Mouse (Mus musculus) kidney, postnatal 14 days (tissue): ENCODE results near the gene Baz2b.
"Not testable (repeated sequence)": the region's sequence is repeated elsewhere in the genome, so short reads cannot be mapped to it uniquely, and the experiment has no call there.

Source experiments
- DNase-seq: peaks from one replicate; pipeline ENCODE4 v3.0.0; 2022; ENCODE audit warnings: mixed read lengths

Gene Baz2b

GRCm38 (mm10) chr2:60086197-60086903 is 123.3 kb downstream of the Baz2b start:
- peak; percentile 40 for DNase-seq

GRCm38 (mm10) chr2:60084823-60085222 is 124.8 kb downstream of the Baz2b start:
- DNase-seq, result no peak

GRCm38 (mm10) chr2:60082984-60083636 is 126.5 kb downstream of the Baz2b start:
- peak; percentile 65 for DNase-seq

DNA sequence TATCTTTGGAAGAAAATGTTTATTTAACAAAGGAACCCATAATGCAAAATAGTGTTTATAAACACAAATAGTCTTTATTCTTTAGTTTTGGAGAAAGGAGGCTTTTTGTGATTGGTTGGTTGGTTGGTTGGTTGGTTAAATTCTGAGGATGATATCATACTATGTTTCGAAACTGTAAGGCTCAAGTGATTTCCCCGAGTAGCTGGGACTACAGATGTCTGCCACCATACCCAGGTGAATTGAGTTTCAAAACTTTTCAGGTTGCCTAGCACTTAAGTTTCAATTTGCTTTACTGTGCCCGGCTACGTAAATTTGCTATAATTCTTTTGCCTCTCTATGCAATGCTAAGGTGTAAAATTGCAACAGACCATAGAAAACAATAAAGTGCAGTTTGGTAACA is 127.4 kb downstream of the Baz2b start:
- no peak for DNase-seq

DNA sequence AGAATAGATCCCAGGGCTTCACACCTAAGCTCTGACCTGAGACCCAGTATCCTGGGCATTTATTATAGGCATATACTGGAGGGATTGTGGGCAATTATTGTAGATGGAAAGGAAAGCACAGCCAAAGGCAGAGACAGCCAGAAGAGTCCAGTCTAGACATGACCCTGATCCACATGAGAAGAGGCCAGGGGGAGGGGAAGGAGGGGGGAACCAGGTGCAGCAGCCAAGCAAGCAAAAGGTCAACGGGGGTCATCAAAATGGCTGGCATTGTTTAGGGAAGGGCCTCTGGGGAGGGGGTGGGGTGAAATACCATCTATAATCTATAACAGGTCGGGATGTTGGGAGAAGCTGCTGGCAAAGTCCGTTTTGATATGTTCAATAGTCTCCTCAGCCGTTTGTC is 128.8 kb downstream of the Baz2b start:
- no peak for DNase-seq

DNA sequence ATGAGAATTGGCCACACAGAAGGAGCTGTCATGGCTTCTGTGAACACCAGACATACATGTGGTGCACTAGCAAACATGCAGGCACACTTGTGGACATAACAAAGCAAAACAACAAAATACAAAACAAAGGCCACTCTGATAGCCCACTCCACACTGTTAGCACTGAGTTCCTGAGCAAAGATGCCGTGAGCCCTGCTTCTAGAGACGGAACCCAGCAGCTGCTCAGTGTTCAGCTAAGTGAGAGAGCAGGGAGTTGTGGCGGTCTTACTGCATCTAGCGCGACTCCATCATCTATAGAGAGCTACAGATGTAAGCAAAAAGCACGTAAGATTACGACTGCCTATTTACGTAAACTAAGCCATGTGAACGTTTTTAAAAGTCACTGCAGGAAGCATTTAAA is 132.0 kb downstream of the Baz2b start:
- no peak for DNase-seq

DNA sequence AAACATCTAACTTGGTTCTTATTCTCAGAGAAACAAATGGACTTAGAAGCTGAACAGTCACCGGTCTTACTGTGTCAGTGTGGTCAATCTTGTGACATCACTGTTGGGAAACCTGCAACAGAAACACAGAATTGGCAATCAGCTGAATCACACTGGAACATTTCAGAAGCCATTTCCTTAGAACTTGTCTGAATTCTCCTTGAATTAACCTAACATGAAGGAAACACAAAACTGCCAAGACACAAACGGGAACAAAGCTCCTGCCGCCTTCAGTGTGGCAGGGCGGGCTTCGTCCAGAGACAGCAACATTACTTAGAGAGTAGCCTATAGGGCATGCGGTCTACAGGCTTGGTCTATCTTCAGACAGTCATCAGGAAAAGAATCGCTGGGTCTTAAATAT is 132.8 kb downstream of the Baz2b start:
- no peak for DNase-seq

DNA sequence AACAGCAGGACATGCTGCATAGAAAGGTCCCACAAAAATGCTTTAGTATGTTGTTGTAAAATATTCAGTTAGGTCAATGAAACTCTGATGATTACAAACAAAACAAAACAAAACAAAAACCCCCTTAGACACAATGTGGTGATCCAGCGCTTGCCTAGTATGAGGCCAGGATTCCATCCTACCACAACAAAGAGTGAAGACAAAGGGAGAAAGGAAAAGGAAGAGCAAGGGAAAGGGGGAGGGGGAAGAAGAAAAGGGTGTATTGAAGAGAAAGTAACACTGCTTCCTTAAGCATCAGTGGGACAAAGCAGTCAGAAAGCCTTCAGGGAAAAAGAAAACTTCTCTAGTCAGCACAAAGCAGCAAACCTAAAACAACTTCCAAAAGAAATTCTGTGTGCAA is 133.6 kb downstream of the Baz2b start:
- DNase-seq, result no peak

DNA sequence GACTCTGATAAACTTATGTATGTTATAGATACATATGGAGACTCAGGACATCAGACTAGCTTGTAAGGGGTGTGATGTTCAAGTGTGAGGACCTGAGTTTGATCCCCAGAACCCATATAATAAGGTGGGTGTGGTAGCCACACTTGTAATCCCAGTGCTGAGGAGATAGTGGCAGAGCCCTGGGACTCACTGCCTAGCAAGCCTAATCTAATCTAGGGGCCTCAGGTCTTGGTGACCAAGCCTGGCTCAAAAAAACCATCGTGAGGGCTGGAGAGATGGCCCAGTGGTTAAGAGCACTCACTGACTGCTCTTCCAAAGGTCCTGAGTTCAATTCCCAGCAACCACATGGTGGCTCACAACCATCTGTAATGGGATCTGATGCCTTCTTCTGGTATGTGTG is 135.8 kb downstream of the Baz2b start:
- DNase-seq, result not testable (repeated sequence)

DNA sequence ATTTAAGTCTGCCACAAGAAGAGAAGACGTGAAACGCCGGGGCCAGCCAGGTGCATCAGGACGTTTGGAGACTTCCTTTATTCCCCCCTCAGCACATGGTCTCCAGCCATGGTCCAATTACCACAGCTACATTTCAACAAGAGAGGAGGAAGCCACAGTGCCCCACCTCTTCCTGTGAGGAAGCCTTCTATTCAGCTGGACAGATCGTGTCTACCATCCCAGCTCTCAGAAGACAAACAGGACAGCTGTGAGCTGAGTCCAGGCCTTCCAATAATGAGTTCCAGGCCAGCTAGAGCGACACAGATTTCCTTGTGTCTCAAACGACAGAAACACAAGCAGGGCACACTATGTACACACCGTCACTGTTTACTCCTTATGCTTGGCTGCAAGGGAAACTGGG is 137.8 kb downstream of the Baz2b start:
- peak; percentile 47 for DNase-seq

GRCm38 (mm10) chr2:60070938-60071337 is 138.7 kb downstream of the Baz2b start:
- DNase-seq, result no peak

DNA sequence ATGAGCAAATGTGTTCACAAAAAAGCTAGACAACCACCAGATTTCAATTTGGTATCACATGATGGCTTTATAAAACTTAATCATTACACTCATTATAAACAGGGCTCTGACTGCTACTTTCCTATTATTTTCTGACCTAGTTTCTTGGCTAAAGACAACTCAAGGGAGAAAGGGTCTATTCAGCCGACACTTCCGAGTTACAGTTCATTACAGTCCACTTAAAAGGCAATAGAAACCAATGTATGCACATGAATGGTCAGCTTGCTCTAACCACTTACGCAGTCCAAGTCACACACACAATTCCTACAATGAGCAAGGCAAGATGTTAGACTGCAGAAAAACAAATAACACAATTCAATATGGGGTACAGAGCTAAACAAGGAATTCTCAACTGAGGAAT is 141.2 kb downstream of the Baz2b start:
- DNase-seq, result no peak

DNA sequence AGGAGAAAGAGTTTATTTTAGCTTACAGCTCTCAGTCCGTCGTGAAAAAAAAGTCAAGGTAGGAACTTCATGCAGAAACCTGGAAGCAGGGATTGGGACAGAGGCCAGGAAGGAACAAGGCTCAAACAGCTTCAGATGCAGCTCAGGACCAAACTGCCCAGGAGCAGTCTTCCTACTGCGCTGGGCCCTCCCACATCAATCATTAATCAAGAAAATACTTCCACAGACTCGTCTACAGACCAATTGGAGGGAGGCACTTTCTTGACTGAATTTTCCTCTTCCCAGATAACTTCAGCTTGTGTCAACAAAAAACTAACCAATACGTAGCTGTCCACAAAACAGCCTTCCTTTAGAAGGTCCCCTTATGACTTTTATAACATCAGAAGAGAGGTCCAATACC is 144.2 kb downstream of the Baz2b start:
- no peak for DNase-seq

DNA sequence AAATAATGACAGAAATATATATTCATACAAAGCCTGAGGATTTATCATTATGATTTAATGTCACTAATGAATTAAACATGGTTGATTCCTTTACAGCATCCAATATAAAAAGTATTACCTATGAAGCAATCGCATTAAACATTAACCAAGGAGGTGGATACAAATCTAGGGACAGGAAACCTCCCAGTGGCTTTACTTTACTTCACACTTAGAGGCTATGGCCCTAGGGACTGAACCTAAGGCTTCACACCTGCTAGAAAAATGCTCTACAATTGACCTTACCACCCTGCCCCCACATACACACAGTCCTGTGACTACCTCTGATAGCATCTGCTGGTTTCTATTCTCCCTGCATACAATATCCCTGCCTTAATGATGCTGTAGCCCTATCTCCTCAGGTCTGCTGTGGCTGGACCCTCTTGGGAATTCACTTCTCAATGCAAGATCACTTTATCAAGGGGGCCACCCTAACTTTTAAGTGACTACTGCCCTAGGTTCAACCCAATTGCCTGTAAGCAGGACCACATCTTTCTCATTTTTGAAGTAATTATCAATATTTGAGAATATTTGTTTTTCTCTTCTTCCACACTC is 149.4 kb downstream of the Baz2b start:
- no peak for DNase-seq

GRCm38 (mm10) chr2:60059300-60059699 is 150.3 kb downstream of the Baz2b start:
- DNase-seq, result no peak

DNA sequence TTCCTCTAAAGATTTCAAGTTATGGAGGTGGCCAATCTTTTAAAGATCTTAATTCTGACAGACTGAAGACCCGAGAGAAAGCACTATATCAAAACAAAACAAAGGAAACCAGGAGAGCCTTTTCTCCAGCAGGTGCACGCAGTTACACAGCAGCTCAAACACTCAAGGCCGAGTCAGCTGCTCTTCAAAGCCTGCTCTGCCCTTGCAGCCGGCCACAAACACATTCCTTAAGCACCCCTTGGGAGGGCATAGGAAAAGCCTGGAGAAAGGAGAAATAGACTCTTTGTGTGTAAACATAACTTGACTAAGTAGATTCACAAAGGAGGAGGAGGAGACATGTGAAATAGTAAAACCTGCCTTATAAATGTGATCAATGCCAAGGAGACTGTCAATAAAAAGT is 153.6 kb downstream of the Baz2b start:
- no peak for DNase-seq

DNA sequence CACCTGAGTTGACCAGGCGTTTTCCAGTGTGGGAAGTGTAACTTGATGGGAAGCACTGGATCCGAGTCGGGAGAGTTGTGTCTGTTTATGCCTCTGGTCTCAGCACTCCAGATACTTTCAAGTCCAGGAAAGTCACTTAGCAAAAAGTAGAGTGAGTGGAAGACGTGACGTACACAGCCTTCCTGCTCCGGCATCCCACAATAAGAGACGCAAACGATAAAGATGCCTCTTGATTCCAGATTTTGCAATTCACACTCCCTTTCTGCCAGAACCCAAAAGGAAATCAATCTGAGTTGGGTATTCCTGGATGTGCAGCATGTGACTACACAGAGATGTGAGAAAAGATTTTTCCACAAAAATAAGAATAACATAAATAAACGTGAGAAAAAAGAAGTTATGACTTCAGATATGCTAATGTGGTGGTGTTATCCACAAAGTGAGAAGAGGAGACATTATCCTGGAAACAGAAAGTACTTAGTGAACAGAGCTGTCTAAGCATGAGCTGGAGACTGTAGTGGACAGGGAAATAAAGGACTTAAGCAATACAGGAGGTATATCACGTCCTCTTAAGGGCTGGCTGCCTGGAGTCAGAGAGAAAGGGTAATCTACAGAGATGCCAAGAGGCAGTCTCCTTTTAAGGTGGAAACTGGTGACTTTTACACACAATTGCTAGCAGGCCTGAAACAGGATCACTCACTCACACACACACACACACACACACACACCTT is 154.7 kb downstream of the Baz2b start:
- DNase-seq, result no peak

GRCm38 (mm10) chr2:60053222-60054010 is 156.2 kb downstream of the Baz2b start:
- no peak for DNase-seq

DNA sequence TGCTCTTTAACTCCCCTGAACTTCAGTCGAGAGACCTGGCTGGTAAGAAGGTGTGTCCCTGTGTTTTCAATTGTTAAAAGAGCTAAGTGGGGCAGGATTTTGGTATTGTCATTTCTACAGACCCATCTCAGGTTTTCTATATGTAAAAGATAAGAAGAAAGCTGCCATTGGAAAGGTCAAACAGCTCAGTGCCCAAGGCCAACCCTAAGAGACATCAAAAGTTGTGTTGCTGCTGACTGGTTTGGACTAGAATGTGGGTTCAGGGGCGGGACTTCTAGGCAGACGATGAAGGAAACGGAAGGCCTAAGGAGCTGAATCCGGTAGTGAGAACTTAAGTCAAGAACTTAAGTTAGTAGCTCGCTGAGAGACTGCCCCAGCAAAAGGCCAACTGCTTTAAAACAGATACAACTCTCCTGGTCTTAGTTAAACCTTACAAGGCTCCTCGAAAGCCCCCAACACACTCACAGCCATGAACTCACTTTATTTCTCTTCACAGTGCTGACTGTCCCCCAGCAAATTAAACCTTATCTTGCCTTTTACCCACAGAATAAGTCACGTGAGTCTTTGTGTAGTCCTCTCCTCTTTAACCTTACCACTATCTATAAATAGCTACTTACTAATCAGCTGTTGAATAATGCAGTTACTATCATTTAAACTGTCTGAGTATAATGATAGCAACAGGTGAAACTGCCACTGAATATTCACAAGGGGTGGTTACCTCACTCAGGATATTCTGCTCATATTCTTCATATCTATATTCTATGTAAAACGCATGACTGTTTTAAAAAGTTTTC is 158.8 kb downstream of the Baz2b start:
- DNase-seq, result no peak

DNA sequence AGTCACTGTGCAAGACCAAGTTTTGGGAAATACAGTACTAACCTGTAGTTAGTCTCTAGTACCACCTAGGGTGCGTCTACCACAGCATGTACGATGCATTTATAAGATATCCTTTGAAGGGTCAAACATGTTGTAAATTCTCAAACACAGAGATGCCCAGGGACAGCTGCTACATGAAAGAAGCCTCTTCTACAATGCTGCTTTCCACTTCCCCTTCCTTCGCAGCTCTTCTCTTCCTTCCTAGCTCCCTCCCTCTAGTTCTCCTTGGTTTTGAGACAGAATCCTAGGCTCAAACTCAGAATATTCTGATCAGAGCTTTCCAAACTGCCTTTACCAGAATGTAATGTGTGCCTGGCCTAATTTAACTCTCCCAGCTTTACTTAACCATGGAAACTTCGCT is 159.8 kb downstream of the Baz2b start:
- no peak for DNase-seq

DNA sequence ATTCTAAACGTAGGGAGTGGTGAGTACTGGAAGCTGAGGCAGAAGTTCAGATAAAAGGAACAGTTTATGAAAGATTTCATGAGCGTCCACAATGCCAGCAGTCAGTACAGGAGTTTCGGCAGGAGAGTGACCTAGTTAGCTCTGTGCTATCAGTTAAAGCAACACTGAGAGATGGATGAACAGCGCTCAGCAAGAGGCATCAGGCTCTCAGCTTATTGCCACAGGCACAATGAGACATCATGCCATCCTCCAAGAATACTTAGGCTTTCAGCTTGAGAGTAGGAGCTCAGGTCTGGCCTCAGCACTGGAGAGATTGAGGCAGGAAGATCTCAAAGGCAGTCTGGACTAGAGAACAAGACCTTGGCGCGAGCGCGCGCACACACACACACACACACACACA is 160.3 kb downstream of the Baz2b start:
- no peak for DNase-seq

DNA sequence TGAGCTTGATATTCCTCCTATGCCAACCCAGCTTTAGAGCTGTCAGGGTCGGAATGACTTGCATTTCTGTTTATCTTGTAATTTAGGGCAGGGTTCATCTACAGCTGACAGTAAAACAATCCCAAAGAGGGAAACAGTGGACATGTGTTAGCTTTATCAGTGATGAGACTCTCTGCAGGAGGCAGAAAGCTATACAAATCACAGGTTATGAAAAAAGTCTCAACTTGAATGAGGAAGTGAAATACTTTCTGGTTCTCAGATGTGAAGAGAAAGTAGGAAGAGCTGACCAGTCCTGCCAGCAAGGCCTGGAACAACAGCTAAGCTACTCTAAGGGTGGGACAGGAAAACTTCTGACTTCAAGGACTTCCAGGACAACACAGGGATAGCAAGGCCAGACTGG is 163.6 kb downstream of the Baz2b start:
- DNase-seq, result no peak
